Mouse (Mus musculus) liver, embryonic 11.5 days (tissue): ENCODE data around the gene Uqcrh. TPM values are rescaled to one million over a fixed set of nuclear protein-coding genes. Genes with fewer than 3 reads are reported as not detected.
A peak's percentile ranks its signal among the peaks of the same experiment; 100 is the strongest.

Experiments used
- ATAC-seq: fragments of 200-750 bp; cut with Nextera tagmentation; replicated peaks from 2 replicates; pipeline ENCODE4 v1.8.0; 2017; ENCODE audit warnings: moderate number of reproducible peaks, mild to moderate bottlenecking, moderate TSS enrichment, moderate library complexity; ENCODE audit not compliant: low FRiP score
- DNase-seq: peaks from one replicate; pipeline ENCODE4 v3.0.0-alpha.2; 2017; ENCODE audit warnings: low spot score
- H3K27ac ChIP-seq: fragments of 300-500 bp; sonication (generic); 2 replicates; pipeline ENCODE4 v1.5.1; 2014; ENCODE audit warnings: mild to moderate bottlenecking, low read depth, low read length, control low read depth
- H3K27me3 ChIP-seq: fragments of 300-500 bp; sonication (generic); replicated peaks from 2 replicates; pipeline ENCODE4 v1.6.1; 2014; ENCODE audit warnings: low read length, mixed read lengths; ENCODE audit not compliant: control insufficient read depth, insufficient read depth
- H3K36me3 ChIP-seq: fragments of 300-500 bp; sonication (generic); 2 replicates; pipeline ENCODE4 v1.6.1; 2014; ENCODE audit warnings: mild to moderate bottlenecking, low read length, moderate library complexity, mixed read lengths; ENCODE audit not compliant: control insufficient read depth, insufficient read depth
- H3K4me1 ChIP-seq: fragments of 300-500 bp; sonication (generic); replicated peaks from 2 replicates; pipeline ENCODE4 v1.6.1; 2014; ENCODE audit warnings: low read length, mixed read lengths; ENCODE audit not compliant: control insufficient read depth, insufficient read depth
- H3K4me2 ChIP-seq: fragments of 300-500 bp; sonication (generic); 2 replicates; pipeline ENCODE4 v1.6.1; 2014; ENCODE audit warnings: mild to moderate bottlenecking, control low read depth, moderate library complexity
- H3K4me3 ChIP-seq: fragments of 300-500 bp; sonication (generic); 2 replicates; pipeline ENCODE4 v1.5.1; 2014; ENCODE audit warnings: low read depth, low read length, control low read depth
- H3K9ac ChIP-seq: fragments of 300-500 bp; sonication (generic); 2 replicates; pipeline ENCODE4 v1.6.1; 2014; ENCODE audit warnings: low read depth, low read length, control low read depth
- H3K9me3 ChIP-seq: fragments of 300-500 bp; sonication (generic); 2 replicates; pipeline ENCODE4 v1.6.1; 2016; ENCODE audit warnings: low read length, inconsistent platforms, mixed read lengths; ENCODE audit not compliant: control insufficient read depth
- WGBS: fragments of 180-500 bp; shearing (Covaris S2); extraction: QIAGEN DNeasy Blood & Tissue Kit; methylation state at CpG from one replicate; pipeline ENCODE4 v1.1.7; 2014; 5-methylcytosine and 5-hydroxymethylcytosine counted together
- polyA plus RNA-seq: library from polyadenylated mRNA; unstranded; fragments of >200 nt; fragmentation: Nextera tagmentation; extraction: Ambion mirVana; gene quantifications from 2 replicates; pipeline ENCODE4 v1.2.1, GENCODE M21; 2014

Gene Uqcrh
- polyA plus RNA-seq, 1 experiment from 2014 or later = 529 TPM

DNA sequence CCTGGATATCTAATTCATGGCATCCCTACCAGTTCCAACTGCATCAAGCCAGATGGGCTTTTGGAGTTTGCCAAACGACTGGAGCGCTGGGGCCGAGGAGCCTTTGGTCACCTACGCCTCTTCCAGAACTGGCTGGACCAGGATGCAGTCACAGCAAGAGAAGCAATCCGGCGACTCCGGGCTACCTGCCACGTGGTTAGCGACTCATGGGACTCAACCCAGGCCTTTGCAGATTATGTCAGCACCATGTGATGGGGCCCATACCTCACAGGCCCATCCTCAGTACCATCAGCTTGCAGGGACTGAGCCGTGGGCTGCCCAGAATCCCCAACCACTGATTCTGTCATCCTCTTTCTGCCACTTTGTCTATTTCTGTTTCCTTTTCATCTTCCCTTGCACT lies 21.4 kb upstream of the Uqcrh start:
- no peak overlapping the region for H3K4me2 ChIP-seq
- no peaks in the 10 kb centered on the region for H3K27me3 ChIP-seq
- H3K36me3 ChIP-seq = peaks cover 53% of the 10 kb centered on the region
- WGBS = 89% methylated on average over 10 of the region's 10 CpGs
- DNase-seq = no peak
- H3K4me3 ChIP-seq = no peak overlapping the region
- no peak for ATAC-seq
- no peaks in the 10 kb centered on the region for H3K9me3 ChIP-seq
- no peak overlapping the region for H3K27ac ChIP-seq
- H3K4me1 ChIP-seq = peaks cover 12% of the 10 kb centered on the region
- H3K9ac ChIP-seq = no peak overlapping the region

DNA sequence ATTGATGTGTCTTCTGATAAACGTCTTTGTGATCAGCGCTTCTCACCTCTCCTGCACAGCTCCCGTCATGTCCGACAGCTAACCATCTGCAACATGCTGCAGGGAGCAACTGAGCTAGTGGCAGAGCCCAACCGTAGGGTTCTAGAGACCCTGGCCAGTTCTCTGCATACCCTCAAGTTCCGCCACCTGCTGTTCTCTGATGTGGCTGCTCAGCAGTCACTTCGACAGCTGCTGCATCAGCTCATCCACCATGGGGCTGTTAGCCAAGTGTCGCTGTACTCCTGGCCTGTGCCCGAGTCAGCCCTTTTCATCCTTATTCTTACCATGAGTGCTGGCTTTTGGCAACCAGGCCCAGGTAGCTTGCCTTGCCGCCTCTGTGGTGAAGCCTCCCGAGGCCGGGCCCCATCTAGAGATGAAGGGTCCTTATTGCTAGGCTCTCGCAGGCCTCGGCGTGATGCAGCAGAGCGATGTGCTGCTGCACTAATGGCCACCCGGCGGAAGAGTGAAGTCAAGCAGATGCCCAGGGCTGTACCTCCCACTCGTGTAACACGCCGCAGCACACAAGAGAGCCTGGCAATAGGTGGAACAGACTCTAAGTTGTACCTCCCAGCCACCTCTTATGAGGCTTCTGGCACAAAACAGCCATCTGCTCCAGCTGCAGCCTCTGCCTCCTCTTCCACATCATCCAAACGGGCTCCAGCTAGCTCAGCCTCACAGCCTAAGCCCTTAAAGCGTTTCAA lies 13.8 kb upstream of the Uqcrh start:
- H3K4me3 ChIP-seq = no peak overlapping the region
- no peak overlapping the region for H3K4me2 ChIP-seq
- WGBS = 90% methylated on average over 23 of the region's 23 CpGs
- no peaks in the 10 kb centered on the region for H3K9me3 ChIP-seq
- peaks cover 30% of the 10 kb centered on the region for H3K36me3 ChIP-seq
- H3K27me3 ChIP-seq = no peaks in the 10 kb centered on the region
- H3K9ac ChIP-seq = no peak overlapping the region
- peak; percentile 35; the same call in 1 of the 2 replicates for ATAC-seq
- no peak overlapping the region for H3K27ac ChIP-seq
- no peak for DNase-seq
- no peaks in the 10 kb centered on the region for H3K4me1 ChIP-seq

DNA sequence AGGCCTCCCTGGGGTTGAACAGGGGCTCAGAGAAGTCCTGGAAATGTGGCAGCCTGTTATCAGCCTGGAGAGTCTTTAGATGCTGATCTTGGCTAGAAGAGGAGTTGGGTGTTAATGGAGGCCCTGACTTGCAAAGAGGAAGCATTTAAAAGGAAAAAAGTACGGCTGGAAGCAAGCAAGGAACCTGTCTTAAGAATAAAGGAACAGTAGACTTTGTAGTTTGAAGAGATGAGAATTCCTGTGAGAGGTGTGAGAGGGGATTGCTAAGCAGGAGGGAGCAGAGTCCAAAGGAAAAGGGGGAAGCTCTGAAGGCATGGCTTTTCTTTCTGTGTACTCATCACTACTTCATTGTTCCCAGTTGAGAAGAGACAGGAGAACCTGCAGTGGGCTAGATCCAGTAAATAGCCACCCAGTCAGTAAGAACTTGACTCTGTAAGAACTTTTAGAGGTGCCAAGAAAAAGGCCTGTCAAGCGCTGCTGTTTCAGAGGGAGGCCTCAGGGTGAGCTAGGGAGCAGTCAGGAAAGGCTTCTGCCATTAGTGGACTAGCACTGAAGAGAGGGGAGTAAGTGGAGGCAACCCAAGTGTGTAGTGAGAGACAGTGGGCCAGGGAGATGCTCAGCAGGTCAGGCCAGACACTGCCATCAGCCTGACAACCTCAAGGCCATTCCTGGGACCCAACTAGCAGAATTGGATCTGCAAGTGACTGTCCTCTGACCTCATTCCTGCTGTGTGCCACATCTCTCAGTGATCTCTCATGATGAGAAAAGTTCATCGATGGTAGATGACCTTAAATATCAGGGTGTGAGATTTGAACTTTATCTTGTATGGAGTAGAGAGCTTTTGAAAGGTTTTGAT lies 2.6 kb upstream of the Uqcrh start:
- DNase-seq = no peak
- Histone ChIP-seq H3K4me3 (peak overlapping the region; percentile 98), H3K9ac (peak overlapping the region; percentile 99), H3K36me3 (peaks cover 17% of the 10 kb centered on the region), H3K27me3 (no peaks in the 10 kb centered on the region), H3K9me3 (no peaks in the 10 kb centered on the region), H3K4me1 (peaks cover 20% of the 10 kb centered on the region), H3K27ac (peak overlapping the region; percentile 94), H3K4me2 (peak overlapping the region; percentile 90)
- no peak for ATAC-seq
- WGBS = 52% methylated on average over 3 of the region's 3 CpGs

DNA sequence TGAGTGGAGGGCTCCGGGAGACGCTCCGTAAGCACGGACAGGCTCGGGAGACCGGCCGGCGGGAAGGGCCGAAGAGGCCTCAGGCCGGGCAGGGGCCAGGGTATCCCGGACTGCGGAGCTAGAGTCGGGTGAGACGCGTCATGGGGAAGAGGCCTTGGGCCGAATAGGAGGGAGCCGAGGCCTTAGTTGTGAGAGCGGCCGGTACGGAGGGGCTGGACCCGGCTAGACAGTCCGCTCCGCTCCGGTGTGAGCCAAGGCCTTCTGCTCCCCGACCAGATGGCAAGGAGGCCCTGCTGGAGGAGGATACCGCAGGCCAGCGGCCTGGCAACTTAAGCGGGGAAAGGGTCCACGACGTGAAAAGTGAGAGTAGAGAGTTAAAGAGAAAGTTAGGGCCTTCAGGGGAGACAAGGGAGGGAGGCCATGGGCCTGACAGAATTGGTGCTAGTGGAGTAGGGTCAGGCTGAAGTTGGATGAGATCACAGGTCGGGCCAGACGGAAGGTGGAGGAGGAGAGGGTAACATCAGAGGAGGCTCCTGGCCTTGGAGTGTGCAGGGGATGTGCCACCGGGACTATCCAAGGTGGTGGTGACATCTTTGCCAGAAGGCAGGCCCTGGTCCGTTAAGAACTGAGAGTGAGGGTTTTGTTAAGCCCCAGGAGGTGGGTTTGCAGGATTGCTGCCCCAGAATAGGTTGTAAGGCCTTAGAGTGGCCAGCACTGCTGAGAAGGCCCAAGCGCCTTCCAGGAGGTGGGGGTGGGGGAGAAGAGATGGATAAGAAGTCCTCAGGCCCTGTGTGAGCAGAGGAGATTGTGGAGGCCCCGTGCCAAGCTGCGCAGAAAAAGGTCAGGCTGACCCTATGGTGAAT lies 1.7 kb upstream of the Uqcrh start:
- H3K4me2 ChIP-seq = peak overlapping the region; percentile 90
- under 1% methylated on average over 37 of the region's 37 CpGs for WGBS
- ATAC-seq (peak; percentile 39), DNase-seq (peak; percentile 77)
- peak overlapping the region; percentile 99 for H3K9ac ChIP-seq
- peak overlapping the region; percentile 98 for H3K4me3 ChIP-seq
- peaks cover 20% of the 10 kb centered on the region for H3K4me1 ChIP-seq
- H3K27ac ChIP-seq = peak overlapping the region; percentile 94
- no peaks in the 10 kb centered on the region for H3K27me3 ChIP-seq
- H3K9me3 ChIP-seq = no peaks in the 10 kb centered on the region
- peaks cover 14% of the 10 kb centered on the region for H3K36me3 ChIP-seq

DNA sequence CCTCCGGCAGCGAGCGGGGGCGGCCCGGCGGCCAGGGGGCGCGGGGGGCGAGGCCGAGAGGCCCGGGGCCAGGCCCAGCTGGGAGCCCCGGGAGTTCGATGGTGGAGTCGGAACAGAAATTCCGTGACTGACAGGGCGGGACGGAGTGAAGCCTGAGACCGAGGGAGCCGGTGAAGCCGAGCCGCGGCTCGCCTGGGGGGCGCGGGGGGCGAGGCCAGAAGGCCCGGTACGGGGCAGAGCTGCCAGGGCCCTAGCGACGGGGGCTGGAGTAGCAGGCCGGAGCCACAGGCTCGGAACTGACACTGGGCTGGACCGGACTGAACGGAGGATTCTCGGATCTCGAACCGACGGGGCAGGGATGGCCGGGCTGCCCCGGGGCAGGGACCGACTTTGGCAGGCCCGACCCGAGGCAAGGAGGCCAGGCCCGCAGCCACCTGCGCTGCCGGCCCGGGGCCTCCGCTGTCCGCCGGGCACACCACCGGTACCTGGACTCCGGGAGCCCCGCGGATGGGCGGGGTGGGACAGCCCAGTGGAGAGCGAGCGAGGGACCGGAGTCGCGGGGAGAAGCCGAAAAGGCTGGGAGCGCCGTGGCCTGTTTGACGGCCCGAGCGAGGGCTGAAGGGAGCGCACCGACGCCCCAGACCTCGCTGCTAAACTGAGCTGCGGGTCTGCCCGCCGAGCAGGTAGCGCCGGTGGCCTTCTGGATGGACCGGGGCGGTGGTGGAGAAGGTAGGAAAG lies 929 bp upstream of the Uqcrh start:
- peaks cover 20% of the 10 kb centered on the region for H3K4me1 ChIP-seq
- peak overlapping the region; percentile 90 for H3K4me2 ChIP-seq
- H3K9me3 ChIP-seq = no peaks in the 10 kb centered on the region
- no peaks in the 10 kb centered on the region for H3K27me3 ChIP-seq
- H3K4me3 ChIP-seq = peak overlapping the region; percentile 98
- H3K36me3 ChIP-seq = peaks cover 8% of the 10 kb centered on the region; the same call in 1 of the 2 replicates
- ATAC-seq = peak; percentile 60
- under 1% methylated on average over 77 of the region's 77 CpGs for WGBS
- peak overlapping the region; percentile 99 for H3K9ac ChIP-seq
- peak overlapping the region; percentile 94 for H3K27ac ChIP-seq
- peak; percentile 84 for DNase-seq

DNA sequence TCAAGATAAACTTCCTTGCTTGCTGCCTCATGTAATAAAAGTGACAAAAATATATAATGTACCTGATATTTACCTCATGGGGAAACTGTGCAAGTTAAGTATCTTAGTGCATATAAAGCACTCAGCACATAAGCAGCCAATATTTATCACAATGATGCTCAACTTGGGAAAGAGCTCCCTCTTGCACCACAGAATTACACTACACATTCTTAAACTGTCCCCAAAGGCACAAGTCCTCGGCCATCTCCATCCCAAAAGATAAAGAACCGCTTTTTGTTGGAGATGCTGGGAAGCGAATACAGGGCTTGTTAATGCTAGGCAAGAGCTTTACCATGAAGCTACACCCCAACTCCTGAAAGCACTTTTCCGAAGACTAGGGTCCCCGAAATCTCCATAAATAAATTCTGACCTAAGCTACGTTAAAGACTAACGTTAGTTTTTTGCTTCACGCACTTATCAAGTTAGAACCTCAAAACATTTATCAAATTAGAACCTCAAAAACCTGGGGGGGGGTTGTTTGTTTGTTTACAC lies 661 bp downstream of the Uqcrh start:
- WGBS = 1% methylated on average over 8 of the region's 8 CpGs

DNA sequence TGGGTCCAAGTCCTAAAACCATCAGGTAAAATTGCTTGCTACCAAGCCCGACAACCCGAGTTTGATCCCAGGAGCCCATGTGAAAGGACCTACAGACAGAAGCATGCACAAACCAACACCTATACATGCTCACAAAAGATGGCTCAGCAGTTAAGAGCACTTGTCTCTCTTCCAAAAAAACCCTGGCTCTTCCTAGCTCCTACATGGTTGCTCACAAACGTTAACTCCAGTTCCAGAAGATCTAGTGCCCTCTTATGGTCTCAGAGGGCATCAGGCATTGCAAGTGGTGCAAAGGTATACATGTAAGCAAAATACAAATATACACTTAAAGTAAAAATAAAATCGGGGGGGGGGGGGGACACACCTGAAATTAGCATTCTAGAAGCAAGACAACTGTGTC lies 1.7 kb downstream of the Uqcrh start:
- Histone ChIP-seq H3K36me3 (peaks cover 15% of the 10 kb centered on the region), H3K27me3 (no peaks in the 10 kb centered on the region), H3K9ac (no peak overlapping the region), H3K4me3 (peak overlapping the region; percentile 35), H3K27ac (no peak overlapping the region), H3K9me3 (no peaks in the 10 kb centered on the region), H3K4me1 (peaks cover 20% of the 10 kb centered on the region), H3K4me2 (peak overlapping the region; percentile 90)
- 54% methylated on average over 4 of the region's 4 CpGs for WGBS
- DNase-seq (no peak), ATAC-seq (no peak)

More for the DNA sequence above, 661 bp downstream of the Uqcrh start:
- ATAC-seq (no peak), DNase-seq (no peak)
- Histone ChIP-seq H3K4me2 (peak overlapping the region; percentile 90), H3K9me3 (no peaks in the 10 kb centered on the region), H3K27me3 (no peaks in the 10 kb centered on the region), H3K27ac (peak overlapping the region; percentile 94), H3K36me3 (peaks cover 10% of the 10 kb centered on the region), H3K4me3 (peak overlapping the region; percentile 98), H3K9ac (peak overlapping the region; percentile 99), H3K4me1 (peaks cover 20% of the 10 kb centered on the region)
